Mouse (Mus musculus): ENCODE measurements around the gene Iars2. TPM values are rescaled to one million over a fixed set of nuclear protein-coding genes. Genes with fewer than 3 reads are reported as not detected.
A peak's percentile ranks its signal among the peaks of the same experiment; 100 is the strongest.

Iars2 gene
- polyA plus RNA-seq (2012; ENCODE audit: insufficient read depth, insufficient read length, missing spikeins), result 16.2 and 17.1 TPM in 2 replicates

- peak within 1 kb of the TSS; percentile 89 for H3K4me3 ChIP-seq (ENCODE audit: insufficient read depth, low read length)
- no peak for TF ChIP-seq CTCF (IDR thresholded peaks at IDR 0.05; ENCODE audit: low read depth, low read length)
- TF ChIP-seq POLR2A (IDR thresholded peaks at IDR 0.05; ENCODE audit: borderline replicate concordance, low read depth, low read length), result no peak
- H3K4me1 ChIP-seq (ENCODE audit: control insufficient read depth, insufficient read depth, low read length), result peaks cover 13% of the 10 kb centered on the region
- peak within 1 kb of the TSS; percentile 62 for H3K27ac ChIP-seq (ENCODE audit: insufficient read depth, low read depth, low read length)
Measured at GRCm38 (mm10) chr1:185328721-185329610, at the start of gene Iars2. TSS of gene Iars2 (minus strand) at chr1:185329396.

GRCm38 (mm10) chr1:185377429-185377828 is 48.2 kb upstream of the Iars2 start:
- H3K4me1 ChIP-seq (ENCODE audit: control insufficient read depth, insufficient read depth, low read length), result peaks cover 19% of the 10 kb centered on the region
- no peak overlapping the region for H3K27ac ChIP-seq (ENCODE audit: insufficient read depth, low read depth, low read length)
- H3K4me3 ChIP-seq (ENCODE audit: insufficient read depth, low read length), result no peak overlapping the region
- TF ChIP-seq CTCF (IDR thresholded peaks at IDR 0.05; ENCODE audit: low read depth, low read length) (no peak), POLR2A (IDR thresholded peaks at IDR 0.05; ENCODE audit: borderline replicate concordance, low read depth, low read length) (no peak)

GRCm38 (mm10) chr1:185376390-185376789 is 47.2 kb upstream of the Iars2 start:
- H3K27ac ChIP-seq (ENCODE audit: insufficient read depth, low read depth, low read length), result peak overlapping the region; percentile 76
- no peak overlapping the region for H3K4me3 ChIP-seq (ENCODE audit: insufficient read depth, low read length)
- no peak for TF ChIP-seq POLR2A (IDR thresholded peaks at IDR 0.05; ENCODE audit: borderline replicate concordance, low read depth, low read length)
- no peak for TF ChIP-seq CTCF (IDR thresholded peaks at IDR 0.05; ENCODE audit: low read depth, low read length)
- H3K4me1 ChIP-seq (ENCODE audit: control insufficient read depth, insufficient read depth, low read length), result peaks cover 19% of the 10 kb centered on the region

- no peak for TF ChIP-seq CTCF (IDR thresholded peaks at IDR 0.05; ENCODE audit: low read depth, low read length)
- no peak for TF ChIP-seq POLR2A (IDR thresholded peaks at IDR 0.05; ENCODE audit: borderline replicate concordance, low read depth, low read length)
- Histone ChIP-seq H3K4me3 (ENCODE audit: insufficient read depth, low read length) (no peak overlapping the region), H3K4me1 (ENCODE audit: control insufficient read depth, insufficient read depth, low read length) (peaks cover 21% of the 10 kb centered on the region), H3K27ac (ENCODE audit: insufficient read depth, low read depth, low read length) (no peak overlapping the region)
Measured at GRCm38 (mm10) chr1:185369979-185370378, 40.8 kb upstream of the Iars2 start.

GRCm38 (mm10) chr1:185367383-185367782 is 38.2 kb upstream of the Iars2 start:
- Histone ChIP-seq H3K27ac (ENCODE audit: insufficient read depth, low read depth, low read length) (peak overlapping the region; percentile 39; the same call in 1 of the 2 replicates), H3K4me3 (ENCODE audit: insufficient read depth, low read length) (no peak overlapping the region), H3K4me1 (ENCODE audit: control insufficient read depth, insufficient read depth, low read length) (peaks cover 20% of the 10 kb centered on the region)
- TF ChIP-seq CTCF (IDR thresholded peaks at IDR 0.05; ENCODE audit: low read depth, low read length) (no peak), POLR2A (IDR thresholded peaks at IDR 0.05; ENCODE audit: borderline replicate concordance, low read depth, low read length) (no peak)

- H3K27ac ChIP-seq (ENCODE audit: insufficient read depth, low read depth, low read length), result no peak overlapping the region
- H3K4me3 ChIP-seq (ENCODE audit: insufficient read depth, low read length), result peak overlapping the region; percentile 100
- peaks cover 20% of the 10 kb centered on the region for H3K4me1 ChIP-seq (ENCODE audit: control insufficient read depth, insufficient read depth, low read length)
- no peak for TF ChIP-seq CTCF (IDR thresholded peaks at IDR 0.05; ENCODE audit: low read depth, low read length)
- no peak for TF ChIP-seq POLR2A (IDR thresholded peaks at IDR 0.05; ENCODE audit: borderline replicate concordance, low read depth, low read length)
Measured at GRCm38 (mm10) chr1:185364183-185364540, 35.0 kb upstream of the Iars2 start.

GRCm38 (mm10) chr1:185363526-185364182 is 34.5 kb upstream of the Iars2 start:
- H3K4me1 ChIP-seq (ENCODE audit: control insufficient read depth, insufficient read depth, low read length), result peaks cover 20% of the 10 kb centered on the region
- peak overlapping the region; percentile 100 for H3K4me3 ChIP-seq (ENCODE audit: insufficient read depth, low read length)
- peak overlapping the region; percentile 74 for H3K27ac ChIP-seq (ENCODE audit: insufficient read depth, low read depth, low read length)
- TF ChIP-seq CTCF (IDR thresholded peaks at IDR 0.05; ENCODE audit: low read depth, low read length) (no peak), POLR2A (IDR thresholded peaks at IDR 0.05; ENCODE audit: borderline replicate concordance, low read depth, low read length) (peak; percentile 7; the same call in 1 of the 2 replicates)

GRCm38 (mm10) chr1:185362677-185363520 is 33.7 kb upstream of the Iars2 start, which contains the start of gene Eprs:
TSS of gene Eprs (plus strand) at chr1:185363044.
- H3K4me1 ChIP-seq (ENCODE audit: control insufficient read depth, insufficient read depth, low read length), result peaks cover 20% of the 10 kb centered on the region
- H3K27ac ChIP-seq (ENCODE audit: insufficient read depth, low read depth, low read length), result peak within 1 kb of the TSS; percentile 77
- peak within 1 kb of the TSS; percentile 100 for H3K4me3 ChIP-seq (ENCODE audit: insufficient read depth, low read length)
- TF ChIP-seq POLR2A (IDR thresholded peaks at IDR 0.05; ENCODE audit: borderline replicate concordance, low read depth, low read length) (no peak), CTCF (IDR thresholded peaks at IDR 0.05; ENCODE audit: low read depth, low read length) (no peak)

- Histone ChIP-seq H3K27ac (ENCODE audit: insufficient read depth, low read depth, low read length) (no peak overlapping the region), H3K4me3 (ENCODE audit: insufficient read depth, low read length) (no peak overlapping the region), H3K4me1 (ENCODE audit: control insufficient read depth, insufficient read depth, low read length) (no peaks in the 10 kb centered on the region; the same call in 1 of the 2 replicates)
- TF ChIP-seq POLR2A (IDR thresholded peaks at IDR 0.05; ENCODE audit: borderline replicate concordance, low read depth, low read length) (no peak), CTCF (IDR thresholded peaks at IDR 0.05; ENCODE audit: low read depth, low read length) (no peak)
Measured at GRCm38 (mm10) chr1:185358211-185358610, 29.0 kb upstream of the Iars2 start.
